Mouse (Mus musculus) left cerebral cortex, postnatal 36 days (tissue): Measurements from ENCODE around the gene Bche. TPM values are rescaled to one million over a fixed set of nuclear protein-coding genes. Genes with fewer than 3 reads are reported as not detected.

ENCODE experiments used
- DNase-seq, 2 experiments: peaks; one replicate each; pipeline ENCODE4 v3.0.0; 2021 to 2022; ENCODE audit warnings: low spot score in 2 of 2, mixed read lengths in 1 of 2
- intact Hi-C: fragments of 180-260 bp; cut with DNase I; formaldehyde crosslinking; loops from one replicate; pipeline ENCODE4 v1.15.1; 2025
- total RNA-seq, 2 experiments: library from RNA; stranded (reverse); gene quantifications; 2 replicates each; pipeline ENCODE4 v1.2.3; 2021

Gene Bche
- total RNA-seq: 1 to 10 TPM; 3.0 to 3.1 TPM

DNA sequence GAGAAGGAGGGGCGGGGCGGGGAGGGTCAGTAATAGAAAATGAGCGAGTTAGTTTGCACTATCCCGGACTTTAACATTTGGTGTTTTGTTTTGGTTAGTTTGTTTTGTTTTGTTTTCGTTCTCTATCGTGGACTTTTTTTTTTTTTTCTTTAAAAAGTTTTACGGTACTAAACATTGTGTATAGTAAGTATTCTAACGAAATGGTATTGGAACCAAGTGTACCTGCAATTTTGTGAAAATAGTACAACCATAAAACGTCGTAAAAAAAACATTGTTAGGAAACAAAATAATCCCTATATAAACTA is at the start of gene Bche:
TSS of gene Bche (minus strand) at position 6 of the 305 bp plus-strand sequence.
- no peak for DNase-seq
- intact Hi-C loops: no loop called here

DNA sequence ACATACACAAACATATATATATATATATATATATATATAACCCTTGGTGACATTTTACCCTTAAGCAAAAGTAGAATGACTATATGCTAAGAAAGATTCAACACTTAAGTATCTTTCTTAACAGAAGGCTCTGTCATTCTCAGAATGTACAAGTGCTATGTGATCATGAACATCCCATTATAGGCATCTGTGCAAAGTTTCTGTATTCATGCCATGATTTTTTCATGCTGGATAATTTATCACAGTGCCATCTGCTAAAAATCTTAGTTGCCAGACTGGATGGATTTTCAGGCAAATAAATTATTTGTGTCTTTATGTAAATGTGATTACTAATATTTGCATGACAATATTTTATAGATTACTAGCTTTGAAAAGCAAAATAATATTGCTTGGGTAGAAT is 33.8 kb upstream of the Bche start:
- DNase-seq: no peak

DNA sequence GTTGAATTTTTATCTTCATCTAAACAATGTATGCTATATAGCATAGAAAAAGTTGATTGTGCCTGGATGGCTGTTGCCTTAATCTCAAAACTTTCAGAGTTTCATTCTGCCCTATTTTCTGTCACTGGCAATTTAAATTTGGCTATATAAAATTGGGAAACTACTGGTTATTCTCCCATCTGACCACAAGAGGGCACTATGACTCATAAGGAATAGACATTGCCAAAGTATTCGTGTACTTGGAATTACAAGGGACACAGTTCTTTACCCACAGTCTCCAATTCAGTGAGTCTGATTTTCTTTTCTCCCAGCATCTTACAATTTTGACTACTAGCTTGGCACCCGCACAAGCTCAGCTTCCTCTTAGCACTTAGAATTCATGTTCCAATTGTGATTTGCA is 23.5 kb upstream of the Bche start:
- no peak for DNase-seq
- intact Hi-C loops: loop anchor here (5.0 kb wide), 1 partner anchor 1406 kb away; no protein-coding TSS in a partner anchor

More for the DNA sequence above, 33.8 kb upstream of the Bche start:
- intact Hi-C loops: no loop called here

DNA sequence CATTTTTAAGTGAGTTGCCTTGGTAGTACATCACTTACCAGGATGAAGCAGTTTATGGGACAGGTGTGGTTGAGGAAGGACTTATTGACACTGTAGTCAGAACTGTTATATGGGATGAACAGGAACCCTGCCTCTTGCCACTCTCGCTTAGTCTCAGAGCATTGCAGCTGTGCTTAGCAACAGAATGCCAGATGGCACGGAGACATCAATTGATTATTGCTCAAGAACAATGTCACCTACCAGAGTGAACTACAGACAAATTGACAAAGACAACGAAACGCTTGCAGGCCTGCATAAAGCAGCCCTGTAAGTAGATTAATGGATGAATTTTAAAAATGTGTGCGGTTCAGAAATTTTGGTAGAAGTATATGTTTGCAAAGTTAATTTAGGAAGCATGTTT is 21.3 kb upstream of the Bche start:
- intact Hi-C loops: no loop called here

DNA sequence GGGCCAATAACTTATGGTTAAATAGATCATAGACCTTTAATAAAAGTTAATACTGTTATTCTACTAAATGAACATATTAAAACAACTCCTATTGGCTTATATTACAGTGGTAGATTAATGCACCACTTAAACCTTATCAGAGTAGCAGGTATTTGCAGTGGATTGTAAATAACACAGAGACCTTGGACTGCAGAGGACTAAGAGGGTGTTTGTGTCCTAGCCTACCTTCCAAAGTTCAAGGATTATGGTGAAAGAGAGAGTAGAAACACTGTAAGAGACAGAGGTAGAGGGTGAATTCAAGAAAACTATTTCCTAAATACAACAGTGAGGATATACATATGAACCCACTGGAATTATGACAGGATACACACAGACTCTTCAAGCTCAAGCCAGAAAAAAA is 17.5 kb upstream of the Bche start:
- intact Hi-C loops: no loop called here
- no peak for DNase-seq

More for the DNA sequence above, 21.3 kb upstream of the Bche start:
- no peak for DNase-seq

DNA sequence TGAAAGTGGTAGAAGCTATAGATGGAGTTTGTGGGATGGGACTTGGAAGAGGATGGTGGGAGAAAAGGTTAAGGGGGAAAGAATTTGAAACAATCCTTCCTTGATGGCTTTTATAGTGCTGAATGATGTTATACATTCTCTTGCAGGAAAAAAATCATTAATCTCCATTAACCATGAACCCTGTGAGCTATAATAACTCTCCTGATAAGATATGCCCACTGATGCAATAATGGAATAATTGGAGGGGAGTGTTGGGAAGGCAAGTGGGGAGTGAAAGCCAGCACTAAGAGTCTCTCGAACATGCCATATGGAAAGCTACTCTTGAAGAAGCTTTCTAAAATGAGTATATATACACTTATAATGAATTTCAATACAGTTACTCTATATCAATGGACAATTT is 16.7 kb upstream of the Bche start:
- intact Hi-C loops: no loop called here
- DNase-seq: no peak

DNA sequence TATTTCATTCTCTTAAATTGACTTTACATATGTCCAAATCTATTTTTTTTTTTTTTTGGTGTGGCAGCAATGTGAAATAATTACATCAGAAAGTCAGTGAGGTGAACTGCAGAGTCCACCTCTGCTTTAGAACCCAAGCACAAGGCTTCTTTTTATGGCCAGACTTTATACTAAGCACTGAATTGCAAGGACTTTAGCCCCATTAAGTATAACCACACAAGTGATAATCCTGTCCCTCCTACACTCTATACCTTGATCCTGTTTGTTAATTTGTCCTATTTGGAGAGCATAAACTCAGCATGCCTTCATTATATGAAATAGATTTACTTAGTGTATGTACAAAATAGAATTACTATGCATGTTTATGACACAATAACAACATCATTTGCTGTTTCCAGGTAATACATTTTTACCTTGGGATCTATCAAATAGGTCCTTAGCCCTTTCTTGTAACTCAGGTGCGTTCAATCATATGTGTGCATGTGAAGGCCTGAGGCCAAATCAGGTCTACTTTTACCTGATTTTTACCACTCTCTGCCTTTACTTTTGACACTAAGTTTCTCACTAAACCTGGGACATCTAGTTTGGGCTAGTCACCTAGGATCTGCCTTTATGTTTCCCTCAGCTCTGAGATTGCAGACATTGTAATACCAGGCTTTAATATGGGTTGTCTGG is 9.5 kb upstream of the Bche start:
- intact Hi-C loops: no loop called here

DNA sequence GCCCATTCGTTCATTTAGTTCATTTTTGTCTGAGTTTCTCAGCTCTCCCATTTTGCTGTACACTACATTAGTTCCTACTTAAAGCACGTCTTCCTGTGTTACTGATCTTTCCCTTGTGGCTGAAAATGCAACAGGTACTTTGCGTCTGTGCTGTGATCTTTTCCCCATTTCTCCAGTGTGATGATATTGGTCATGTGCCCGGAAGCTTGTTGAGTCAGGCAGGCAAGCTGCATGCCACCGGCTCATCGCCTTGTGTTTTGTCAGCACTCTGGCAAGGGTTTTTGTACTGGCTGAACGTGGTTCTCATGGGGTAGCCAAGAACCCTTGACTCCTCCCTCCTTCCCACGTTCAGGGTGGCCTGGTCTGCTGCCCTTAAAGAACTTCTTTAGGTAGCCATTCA is 1.7 kb upstream of the Bche start:
- intact Hi-C loops: no loop called here

More for the DNA sequence above, 9.5 kb upstream of the Bche start:
- DNase-seq: no peak

DNA sequence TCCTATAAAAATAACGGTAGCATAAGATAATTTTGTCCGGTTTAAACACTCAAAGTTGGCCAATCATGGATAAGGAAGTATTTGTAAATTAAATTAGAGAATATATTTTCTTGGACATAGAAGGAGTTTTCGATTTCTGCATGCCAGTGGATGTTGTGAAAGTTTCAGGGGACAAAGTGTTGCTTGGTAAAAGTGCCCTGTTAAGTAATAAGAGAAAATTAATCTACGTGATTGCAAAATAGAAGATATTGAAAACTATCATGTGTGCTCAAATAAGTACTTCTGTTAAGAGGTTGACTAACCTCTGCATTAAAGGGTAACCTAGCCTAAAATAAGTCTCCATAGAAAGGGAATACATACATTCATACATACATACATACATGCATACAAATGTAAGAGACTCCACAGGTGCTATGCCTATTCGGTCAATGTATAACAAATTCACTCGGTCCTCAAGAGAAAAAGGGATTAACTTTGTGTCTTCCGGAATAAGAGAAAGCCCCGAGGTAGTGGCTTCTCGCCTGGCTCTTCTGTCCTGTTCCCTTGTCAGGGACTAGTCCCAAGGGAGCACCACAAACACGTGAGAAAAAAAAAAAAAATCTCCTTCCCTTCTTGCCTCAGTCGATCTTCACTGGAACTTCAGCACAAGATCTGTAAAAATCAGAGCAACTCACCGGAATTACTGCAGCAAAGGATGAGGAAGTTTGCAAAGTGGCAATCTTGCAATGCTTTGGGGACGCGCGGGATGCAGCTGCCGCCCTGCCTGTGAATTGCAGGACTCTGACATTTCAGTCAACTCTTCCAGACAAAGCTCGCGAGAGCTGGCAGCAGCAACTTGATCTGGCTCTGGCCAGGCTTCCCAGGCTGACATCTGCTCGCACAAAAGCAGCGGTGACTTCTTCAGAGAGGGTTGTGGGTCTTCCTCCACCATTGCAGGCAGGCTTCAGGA is 480 bp downstream of the Bche start:
- peak; percentile 11 to 16 for DNase-seq
- intact Hi-C loops: no loop called here

More for the DNA sequence above, 1.7 kb upstream of the Bche start:
- no peak for DNase-seq

DNA sequence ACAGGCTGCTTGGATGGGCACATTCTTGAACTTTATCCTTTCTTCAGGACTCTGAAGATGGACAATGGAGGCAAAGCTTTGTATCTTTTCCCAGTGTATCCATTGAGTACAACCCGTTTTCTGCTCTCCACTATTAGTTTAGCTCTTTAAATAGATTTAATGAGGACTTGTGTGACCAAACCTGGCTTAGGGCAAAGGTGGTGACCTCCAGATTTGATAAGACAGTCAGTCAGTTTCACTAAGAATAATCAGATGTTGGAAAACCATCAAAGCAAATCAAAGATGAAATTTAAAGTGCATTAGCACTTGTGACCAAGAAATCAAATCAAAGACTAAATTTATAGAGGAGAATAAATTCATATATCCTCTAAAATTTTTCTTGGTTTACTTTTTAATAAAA is 1.7 kb downstream of the Bche start:
- no peak for DNase-seq
- intact Hi-C loops: no loop called here

DNA sequence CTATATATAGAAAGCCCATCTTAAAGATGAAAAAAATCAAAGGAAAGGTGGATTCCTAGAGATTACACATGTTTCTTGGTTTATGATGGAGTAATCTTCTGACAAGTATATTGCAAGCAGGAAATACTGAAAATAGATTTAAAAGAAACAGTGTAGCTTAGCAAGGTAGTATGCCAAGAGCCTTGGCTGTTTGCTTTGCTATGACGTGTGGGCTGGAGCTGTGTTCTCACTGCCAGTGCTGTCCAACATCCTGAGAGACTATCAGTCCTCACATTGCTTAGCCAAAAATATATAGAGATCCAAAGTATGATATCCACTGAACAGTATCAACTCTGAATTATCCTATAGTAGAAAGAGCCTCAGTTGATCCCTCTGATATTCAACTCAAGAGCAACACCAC is 9.3 kb downstream of the Bche start:
- no peak for DNase-seq
- intact Hi-C loops: no loop called here

DNA sequence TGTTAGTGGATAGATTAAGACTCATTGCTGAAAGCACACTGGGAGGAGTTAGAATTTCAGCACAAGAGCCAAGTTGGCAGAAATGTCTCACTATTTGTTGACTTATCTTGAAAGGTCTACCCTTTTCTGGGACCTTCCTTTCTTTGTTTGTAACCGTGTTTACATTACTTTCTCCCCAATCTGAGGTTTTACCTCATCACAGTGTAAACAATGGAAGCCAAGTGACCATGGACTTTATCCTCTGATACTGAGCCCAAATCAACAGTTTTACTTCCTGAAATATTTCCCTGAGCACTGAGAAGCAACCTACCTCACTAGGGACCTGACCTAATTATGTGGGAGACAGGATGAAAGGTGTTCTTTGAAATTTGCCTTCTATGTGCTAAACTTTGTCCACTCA is 34.9 kb downstream of the Bche start:
- no peak for DNase-seq
- intact Hi-C loops: no loop called here

DNA sequence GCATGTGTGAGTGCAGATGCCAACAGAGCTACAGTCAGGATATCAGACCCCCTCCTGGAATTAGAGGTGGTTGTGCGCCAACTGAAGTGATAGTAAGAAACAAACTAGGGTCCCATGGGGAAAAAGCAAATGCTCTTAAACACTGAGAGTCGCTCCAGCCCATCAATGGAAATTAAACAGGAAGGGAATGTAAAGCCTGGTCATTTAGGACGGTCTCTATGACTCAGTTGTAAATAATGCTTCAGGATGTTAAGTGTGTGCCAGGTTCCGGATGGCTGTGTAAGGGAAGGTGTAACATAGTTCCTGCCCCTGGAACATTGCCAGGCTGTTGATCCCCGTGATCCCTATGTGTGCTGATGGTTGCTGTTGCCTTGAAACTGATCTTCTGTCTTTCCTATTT is 40.0 kb downstream of the Bche start:
- DNase-seq: no peak
- intact Hi-C loops: no loop called here

DNA sequence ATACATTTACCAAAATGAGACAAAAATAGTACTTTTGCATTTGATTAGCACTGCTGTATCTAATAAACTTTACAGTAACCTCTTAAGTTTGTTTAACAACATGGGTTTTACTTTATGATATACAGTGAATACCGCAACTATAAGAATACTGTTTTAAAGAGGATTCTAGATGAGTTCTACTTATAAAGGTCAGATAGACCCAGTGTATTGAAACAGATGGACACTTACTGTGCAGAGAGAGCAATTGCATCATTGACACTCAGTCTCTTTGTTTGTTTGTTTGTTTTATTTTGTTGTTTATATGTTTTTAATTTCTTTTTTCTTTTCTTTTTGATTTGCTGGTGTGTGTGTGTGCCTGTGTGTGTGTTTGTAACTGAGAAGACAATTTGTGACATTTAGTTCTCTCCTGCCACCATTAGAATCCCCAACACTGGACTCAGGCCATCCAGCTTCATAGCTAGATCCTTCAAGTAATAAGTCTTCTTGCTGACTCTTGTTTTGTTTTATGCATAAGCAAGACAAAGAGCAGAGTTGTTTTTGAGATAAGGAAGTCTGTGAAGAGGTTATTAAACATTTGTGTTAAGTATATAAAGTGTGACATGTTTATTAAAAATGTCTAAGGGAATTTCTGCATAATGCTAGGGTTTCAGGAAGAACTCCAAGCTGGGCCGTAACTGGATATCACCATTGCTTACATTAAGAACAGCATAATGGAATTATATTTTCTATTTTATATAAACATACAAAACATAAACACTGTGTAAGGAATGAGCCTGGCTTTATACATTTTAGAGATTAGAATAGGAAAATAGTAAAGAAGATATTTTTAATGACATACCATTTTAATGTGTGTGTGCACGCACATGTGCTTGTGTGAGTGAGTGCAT is 40.7 kb downstream of the Bche start:
- DNase-seq: no peak
- intact Hi-C loops: no loop called here

DNA sequence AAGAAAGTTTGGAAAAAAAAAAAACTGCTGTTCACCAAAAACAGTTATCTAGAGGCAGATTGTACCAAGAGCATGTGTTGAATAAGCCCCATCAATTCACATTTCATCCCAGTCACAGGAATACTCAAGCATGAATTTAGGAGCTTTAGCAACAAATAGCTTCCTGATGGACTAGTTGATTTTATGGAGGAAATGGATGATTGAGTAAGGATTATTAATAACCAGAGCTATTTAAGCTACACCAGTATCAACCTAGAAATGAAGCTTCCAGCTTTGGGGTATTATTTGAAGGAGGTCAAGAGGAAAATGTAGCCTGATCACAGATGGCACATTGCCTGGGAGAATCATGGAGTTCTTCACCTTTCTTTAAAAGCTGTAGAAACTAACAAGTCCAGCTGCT is 57.9 kb downstream of the Bche start:
- intact Hi-C loops: no loop called here
- no peak for DNase-seq

DNA sequence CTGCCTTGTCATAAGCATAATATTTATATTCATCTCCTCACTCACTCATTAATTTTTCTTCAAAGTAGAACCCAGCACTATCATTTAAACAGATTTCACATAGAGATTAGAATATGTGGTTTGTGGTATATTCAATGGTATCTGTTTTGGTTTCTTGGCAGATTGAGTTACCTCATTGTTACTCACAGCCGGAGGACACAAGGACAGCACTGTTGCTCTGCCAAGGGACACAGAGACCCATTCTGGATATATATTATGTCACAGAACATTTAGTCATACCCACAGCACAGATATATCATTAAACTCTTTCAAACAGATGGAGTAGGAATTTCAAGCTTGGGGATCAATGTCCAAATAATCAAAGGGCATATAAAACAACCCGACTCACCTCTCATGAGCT is 61.2 kb downstream of the Bche start:
- DNase-seq: no peak
- intact Hi-C loops: no loop called here

DNA sequence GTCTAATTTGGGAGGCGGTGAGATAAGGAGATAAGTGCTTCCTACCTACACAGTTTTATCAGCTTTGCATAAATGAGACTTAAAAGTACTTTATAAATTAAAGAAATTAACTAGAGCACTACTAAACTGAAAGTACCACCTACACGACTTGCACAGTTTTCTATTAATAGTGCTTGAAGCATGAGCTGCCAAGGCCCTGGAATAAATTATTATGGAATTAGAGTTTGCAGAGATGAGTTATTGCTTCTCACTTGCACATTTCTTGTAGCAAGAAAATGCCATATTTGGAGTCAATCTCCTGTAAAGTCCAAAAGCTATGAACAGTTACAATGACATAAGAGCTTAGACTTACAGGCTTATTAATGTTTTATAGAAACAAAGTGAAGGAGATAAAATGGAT is 96.8 kb downstream of the Bche start:
- DNase-seq: no peak
- intact Hi-C loops: no loop called here

DNA sequence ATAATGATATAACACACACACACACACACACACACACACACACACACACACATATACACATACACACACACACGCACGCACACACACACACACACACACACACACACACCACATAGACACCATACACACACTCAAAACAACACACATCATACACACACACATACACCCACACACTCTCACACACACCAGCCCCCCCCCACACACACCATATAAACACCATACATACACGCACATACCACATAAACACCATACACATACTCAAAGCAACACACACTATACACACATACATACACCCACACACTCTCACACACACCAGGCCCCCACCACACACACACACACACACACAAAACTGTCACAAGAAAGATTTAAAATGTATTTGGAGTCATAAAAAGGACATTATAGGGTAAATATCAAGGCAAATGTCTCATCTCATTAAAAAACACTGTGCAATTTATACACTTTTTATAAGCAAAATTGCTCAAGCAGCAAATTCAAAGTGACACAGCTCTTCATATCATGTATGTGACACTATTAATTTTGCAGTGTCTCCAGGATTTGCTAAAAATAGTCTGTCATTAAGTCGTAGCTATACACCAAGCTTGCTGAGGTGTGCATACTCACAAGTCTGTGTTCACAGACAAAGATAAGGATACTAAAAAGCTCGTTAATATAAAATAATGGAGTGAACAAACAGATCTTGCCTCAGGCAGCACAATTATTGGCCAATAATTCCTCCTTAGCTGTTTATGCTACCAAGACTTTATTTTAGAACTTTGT is 116.3 kb downstream of the Bche start:
- intact Hi-C loops: no loop called here
- no peak for DNase-seq
